ENCODE assay signal across 26 mouse cellular contexts in the genomic region with DNA sequence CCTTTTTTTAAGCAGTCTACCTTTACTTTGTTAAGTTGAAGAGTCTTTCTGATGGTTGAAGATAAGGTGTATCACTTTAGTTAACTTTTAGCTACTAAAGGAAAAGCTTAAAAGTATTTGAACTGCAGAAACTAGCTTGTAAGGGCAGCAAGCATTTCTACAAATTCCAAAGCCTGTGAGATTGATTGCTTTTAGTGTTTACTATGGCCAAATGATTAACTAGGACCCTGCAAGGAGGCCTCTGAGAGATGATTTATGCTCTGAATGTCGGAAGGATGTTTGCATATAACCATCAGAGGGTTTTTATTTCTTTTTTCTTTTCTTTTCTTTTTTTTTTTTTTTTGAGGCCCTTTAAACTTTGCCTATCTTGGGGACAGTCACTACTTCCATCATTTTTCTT.
DNase-seq lines count a peak whose midpoint lies in the region; ATAC-seq and TF ChIP-seq lines count a peak whose summit lies in the region.
"Had no signal": no experiment of that assay in that cellular context is flagged by ENCODE, and none has a peak within 500 bp of the region (broad histone marks: within the 10 kb centered on the region; RNA-seq: fewer than 3 reads in every experiment).

No protein-coding gene starts in this region.

- peak overlapping the region; percentile 54; the same call in 1 of the 2 replicates for H3K27ac ChIP-seq in kidney, embryonic 15.5 days
- peak overlapping the region; percentile 14; the same call in 1 of the 2 replicates for H3K27ac ChIP-seq in lung, embryonic 14.5 days (ENCODE audit: low read depth)
- H3K27ac ChIP-seq in intestine, embryonic 16.5 days (ENCODE audit: low read length) = peak overlapping the region; percentile 62; the same call in 1 of the 2 replicates
- peak overlapping the region; percentile 45; the same call in 1 of the 2 replicates for H3K27ac ChIP-seq in stomach, embryonic 15.5 days
- H3K27ac ChIP-seq: heart, adult 2 months; heart, embryonic 13.5 days; hindbrain, embryonic 10.5 days; hindbrain, embryonic 15.5 days; layer of hippocampus, adult 2 months; left cerebral cortex, adult 2 months; limb, embryonic 12.5 days had no signal

- H3K9ac ChIP-seq in kidney, embryonic 15.5 days = no peak overlapping the region
- no peak overlapping the region for H3K9ac ChIP-seq in lung, embryonic 14.5 days
- no peak overlapping the region for H3K9ac ChIP-seq in intestine, embryonic 16.5 days (ENCODE audit: low read depth, low read length)
- H3K9ac ChIP-seq in stomach, embryonic 15.5 days = no peak overlapping the region
- H3K9ac ChIP-seq: heart, embryonic 13.5 days; hindbrain, embryonic 15.5 days; limb, embryonic 12.5 days; liver, embryonic 12.5 days had no signal

- H3K4me3 ChIP-seq in kidney, embryonic 15.5 days (replicated peaks) = no peak overlapping the region
- no peak overlapping the region for H3K4me3 ChIP-seq in lung, embryonic 14.5 days (ENCODE audit: low read depth, low read length)
- H3K4me3 ChIP-seq in intestine, embryonic 16.5 days (ENCODE audit: low read length) = no peak overlapping the region
- H3K4me3 ChIP-seq in stomach, embryonic 15.5 days (replicated peaks) = no peak overlapping the region
- H3K4me3 ChIP-seq: erythroblast, embryonic 14.5 days; heart, adult 2 months; heart, embryonic 13.5 days; hindbrain, embryonic 10.5 days; hindbrain, embryonic 15.5 days; layer of hippocampus, adult 2 months; left cerebral cortex, adult 2 months; limb, embryonic 12.5 days; liver, embryonic 12.5 days had no signal

- H3K36me3 ChIP-seq in kidney, embryonic 15.5 days = no peaks in the 10 kb centered on the region
- H3K36me3 ChIP-seq in lung, embryonic 14.5 days (ENCODE audit: insufficient read depth) = no peaks in the 10 kb centered on the region
- no peaks in the 10 kb centered on the region for H3K36me3 ChIP-seq in intestine, embryonic 16.5 days (ENCODE audit: control insufficient read depth, insufficient read depth, low read length)
- H3K36me3 ChIP-seq in stomach, embryonic 15.5 days = no peaks in the 10 kb centered on the region
- H3K36me3 ChIP-seq: heart, embryonic 13.5 days; hindbrain, embryonic 10.5 days; hindbrain, embryonic 15.5 days; limb, embryonic 12.5 days; liver, embryonic 12.5 days had no signal

- no peaks in the 10 kb centered on the region for H3K9me3 ChIP-seq in kidney, embryonic 15.5 days (replicated peaks)
- no peaks in the 10 kb centered on the region for H3K9me3 ChIP-seq in lung, embryonic 14.5 days (ENCODE audit: low read depth, low read length)
- H3K9me3 ChIP-seq in intestine, embryonic 16.5 days (ENCODE audit: control insufficient read depth, low read length) = no peaks in the 10 kb centered on the region
- H3K9me3 ChIP-seq in stomach, embryonic 15.5 days = no peaks in the 10 kb centered on the region
- H3K9me3 ChIP-seq: heart, embryonic 13.5 days; hindbrain, embryonic 10.5 days; hindbrain, embryonic 15.5 days; limb, embryonic 12.5 days; liver, embryonic 12.5 days had no signal

- WGBS in kidney, embryonic 15.5 days = 22% methylated on average over 1 of the region's 1 CpGs
- WGBS in lung, embryonic 14.5 days = 12% methylated on average over 1 of the region's 1 CpGs
- 23% methylated on average over 1 of the region's 1 CpGs for WGBS in intestine, embryonic 16.5 days
- WGBS in stomach, embryonic 15.5 days = 10% methylated on average over 1 of the region's 1 CpGs

- TF ChIP-seq CTCF in lung, embryonic 14.5 days (IDR thresholded peaks at IDR 0.05; ENCODE audit: low read depth) = no peak

- peak; percentile 55; the same call in 1 of the 2 replicates for ATAC-seq in kidney, embryonic 15.5 days (replicated peaks; ENCODE audit: low FRiP score)
- no peak for ATAC-seq in lung, embryonic 14.5 days (ENCODE audit: insufficient read depth)
- peak; percentile 61 for ATAC-seq in intestine, embryonic 16.5 days
- peak; percentile 72; the same call in 1 of the 2 replicates for ATAC-seq in stomach, embryonic 15.5 days (ENCODE audit: insufficient read depth, low FRiP score, low read depth)
- ATAC-seq: forebrain, embryonic 16.5 days; inflammation-experienced regulatory T-cells, adult 6 months; liver, embryonic 12.5 days; lung, postnatal 0 days had no signal

- H3K4me1 ChIP-seq in kidney, embryonic 15.5 days = peaks cover 44% of the 10 kb centered on the region
- peaks cover 13% of the 10 kb centered on the region for H3K4me1 ChIP-seq in lung, embryonic 14.5 days (ENCODE audit: insufficient read depth)
- peaks cover 27% of the 10 kb centered on the region for H3K4me1 ChIP-seq in intestine, embryonic 16.5 days (ENCODE audit: control insufficient read depth, insufficient read depth, low read length)
- 0 out of 2 replicates have a peak, but pooled peaks cover 3% of the 10 kb centered on the region for H3K4me1 ChIP-seq in stomach, embryonic 15.5 days
- H3K4me1 ChIP-seq: hindbrain, embryonic 10.5 days; hindbrain, embryonic 15.5 days; liver, embryonic 12.5 days had no signal

- no peak for DNase-seq in kidney, adult 18-20 months
- DNase-seq in lung, embryonic 14.5 days = peak; percentile 47
- no peak for DNase-seq in lung, postnatal 10 days
- no peak for DNase-seq in heart, adult 9 months (ENCODE audit: low spot score in 2 of 2)
- DNase-seq: adrenal gland, postnatal 36 days; B cell, adult 2 months; cerebellum, adult 18-20 months; cerebellum, postnatal 14 days; heart, adult 2 months; heart, postnatal 10 days; midbrain, embryonic 14.5 days; thymus, postnatal 14 days had no signal

- no peaks in the 10 kb centered on the region for H3K27me3 ChIP-seq in kidney, embryonic 15.5 days
- H3K27me3 ChIP-seq in lung, embryonic 14.5 days (ENCODE audit: insufficient read depth, low read length) = no peaks in the 10 kb centered on the region
- H3K27me3 ChIP-seq in intestine, embryonic 16.5 days (replicated peaks; ENCODE audit: control insufficient read depth, insufficient read depth, low read length) = no peaks in the 10 kb centered on the region
- H3K27me3 ChIP-seq in stomach, embryonic 15.5 days (replicated peaks) = no peaks in the 10 kb centered on the region
- H3K27me3 ChIP-seq: heart, embryonic 13.5 days; hindbrain, embryonic 15.5 days; limb, embryonic 12.5 days; liver, embryonic 12.5 days had no signal

- no peak overlapping the region for H3K4me2 ChIP-seq in kidney, embryonic 15.5 days
- H3K4me2 ChIP-seq in lung, embryonic 14.5 days = no peak overlapping the region
- H3K4me2 ChIP-seq in intestine, embryonic 16.5 days (ENCODE audit: low read depth, low read length) = no peak overlapping the region; the same call in 1 of the 2 replicates
- H3K4me2 ChIP-seq in stomach, embryonic 15.5 days = no peak overlapping the region
- H3K4me2 ChIP-seq: heart, embryonic 13.5 days; hindbrain, embryonic 15.5 days; limb, embryonic 12.5 days; liver, embryonic 12.5 days had no signal
